Mouse (Mus musculus) megakaryocyte, embryonic 14.5 days (primary cell): ENCODE measurements at regions not wholly inside any gene's neighbourhood (a gene's known extent, or its start where the extent isn't known, plus 50 kb on each side); places are given as distances from the start of the nearest gene placed in this dataset.

Source experiments
- H3K27me3 ChIP-seq: replicated peaks from 2 replicates; pipeline ENCODE3; 2012; ENCODE audit warnings: inconsistent platforms
- H3K36me3 ChIP-seq: replicated peaks from 2 replicates; pipeline ENCODE3; 2012; ENCODE audit warnings: low read length, inconsistent platforms, mixed read lengths
- H3K4me1 ChIP-seq: 2 replicates; pipeline ENCODE4 v1.6.1; 2012; ENCODE audit warnings: inconsistent platforms
- H3K4me3 ChIP-seq: replicated peaks from 2 replicates; pipeline ENCODE3; 2012; ENCODE audit warnings: moderate library complexity, mild to moderate bottlenecking, inconsistent platforms
- H3K9me3 ChIP-seq: 2 replicates; pipeline ENCODE4 v1.6.1; 2012; ENCODE audit warnings: inconsistent platforms
- FLI1 ChIP-seq: IDR thresholded peaks from 2 replicates; pipeline ENCODE4 v1.6.1; 2012; ENCODE audit warnings: low read length, inconsistent platforms, mixed read lengths
- GATA1 ChIP-seq: IDR thresholded peaks from 3 replicates; pipeline ENCODE4 v1.6.1; 2012; ENCODE audit warnings: mixed read lengths, low read length, inconsistent platforms, borderline replicate concordance

- no peaks in the 10 kb centered on the region for H3K4me1 ChIP-seq
Observed at GRCm38 (mm10) chr11:64164796-64165195, 85.5 kb upstream of the Cox10 start.

GRCm38 (mm10) chr11:64158281-64158680, 79.0 kb upstream of the Cox10 start:
- Histone ChIP-seq H3K4me1 (no peaks in the 10 kb centered on the region), H3K9me3 (no peaks in the 10 kb centered on the region), H3K36me3 (no peaks in the 10 kb centered on the region), H3K4me3 (no peak overlapping the region), H3K27me3 (peaks cover 3% of the 10 kb centered on the region)
- TF ChIP-seq GATA1, result no peak
- TF ChIP-seq FLI1, result no peak

More at GRCm38 (mm10) chr11:64164796-64165195, 85.5 kb upstream of the Cox10 start:
- no peaks in the 10 kb centered on the region for H3K36me3 ChIP-seq
- H3K27me3 ChIP-seq, result peaks cover 2% of the 10 kb centered on the region
- no peaks in the 10 kb centered on the region for H3K9me3 ChIP-seq
- no peak overlapping the region for H3K4me3 ChIP-seq
- TF ChIP-seq FLI1 (no peak), GATA1 (no peak)

GRCm38 (mm10) chr11:64156640-64157039, 77.4 kb upstream of the Cox10 start:
- H3K27me3 ChIP-seq, result peaks cover 3% of the 10 kb centered on the region
- no peak overlapping the region for H3K4me3 ChIP-seq
- no peaks in the 10 kb centered on the region for H3K36me3 ChIP-seq
- TF ChIP-seq GATA1, result no peak
- no peak for TF ChIP-seq FLI1
- H3K4me1 ChIP-seq, result no peaks in the 10 kb centered on the region
- no peaks in the 10 kb centered on the region for H3K9me3 ChIP-seq

- H3K36me3 ChIP-seq, result no peaks in the 10 kb centered on the region
- TF ChIP-seq GATA1, result no peak
- TF ChIP-seq FLI1, result no peak
- H3K4me1 ChIP-seq, result no peaks in the 10 kb centered on the region
- peaks cover 2% of the 10 kb centered on the region for H3K27me3 ChIP-seq
- no peak overlapping the region for H3K4me3 ChIP-seq
- H3K9me3 ChIP-seq, result peaks cover 12% of the 10 kb centered on the region
Observed at GRCm38 (mm10) chr11:64139483-64139882, 60.2 kb upstream of the Cox10 start.

GRCm38 (mm10) chr11:64138934-64139333, 59.7 kb upstream of the Cox10 start:
- H3K9me3 ChIP-seq, result peaks cover 14% of the 10 kb centered on the region
- no peak overlapping the region for H3K4me3 ChIP-seq
- H3K4me1 ChIP-seq, result no peaks in the 10 kb centered on the region
- TF ChIP-seq GATA1 (no peak), FLI1 (no peak)
- H3K27me3 ChIP-seq, result peaks cover 4% of the 10 kb centered on the region
- no peaks in the 10 kb centered on the region for H3K36me3 ChIP-seq

- Histone ChIP-seq H3K9me3 (0 out of 2 replicates have a peak, but pooled peaks cover 6% of the 10 kb centered on the region), H3K36me3 (no peaks in the 10 kb centered on the region), H3K4me3 (no peak overlapping the region), H3K4me1 (no peaks in the 10 kb centered on the region), H3K27me3 (peaks cover 6% of the 10 kb centered on the region)
- TF ChIP-seq FLI1, result no peak
- no peak for TF ChIP-seq GATA1
Observed at GRCm38 (mm10) chr11:64135766-64136165, 56.5 kb upstream of the Cox10 start.

GRCm38 (mm10) chr11:64135308-64135591, 56.0 kb upstream of the Cox10 start:
- H3K9me3 ChIP-seq, result 0 out of 2 replicates have a peak, but pooled peaks cover 6% of the 10 kb centered on the region
- H3K4me1 ChIP-seq, result no peaks in the 10 kb centered on the region
- H3K4me3 ChIP-seq, result no peak overlapping the region
- no peaks in the 10 kb centered on the region for H3K36me3 ChIP-seq
- TF ChIP-seq GATA1 (no peak), FLI1 (no peak)
- H3K27me3 ChIP-seq, result peaks cover 6% of the 10 kb centered on the region

- Histone ChIP-seq H3K36me3 (no peaks in the 10 kb centered on the region), H3K9me3 (0 out of 2 replicates have a peak, but pooled peaks cover 6% of the 10 kb centered on the region), H3K4me3 (peak overlapping the region; percentile 5), H3K27me3 (peaks cover 6% of the 10 kb centered on the region), H3K4me1 (no peaks in the 10 kb centered on the region)
- TF ChIP-seq GATA1, result no peak
- no peak for TF ChIP-seq FLI1
Observed at GRCm38 (mm10) chr11:64134571-64135307, 55.5 kb upstream of the Cox10 start.
